Mouse (Mus musculus) ES-E14 (cell line): ENCODE results near the gene Apc2.

Source experiments
- CHD2 ChIP-seq: IDR thresholded peaks from 2 replicates; pipeline ENCODE4 v1.6.1; 2014; ENCODE audit warnings: mild to moderate bottlenecking, low read depth, low read length, inconsistent platforms
- HCFC1 ChIP-seq: IDR thresholded peaks from 2 replicates; pipeline ENCODE4 v1.6.1; 2012; ENCODE audit warnings: low read length, inconsistent platforms, borderline replicate concordance; ENCODE audit not compliant: insufficient read depth
- MAFK ChIP-seq: IDR thresholded peaks from 2 replicates; pipeline ENCODE4 v1.6.1; 2014; ENCODE audit warnings: mild to moderate bottlenecking, low read depth, low read length, inconsistent platforms; ENCODE audit not compliant: insufficient read depth
- ZC3H11A ChIP-seq: IDR thresholded peaks from 2 replicates; pipeline ENCODE4 v1.6.1; 2012; ENCODE audit warnings: low read depth, mild to moderate bottlenecking, inconsistent platforms, low read length, borderline replicate concordance

- TF ChIP-seq CHD2 (no peak), ZC3H11A (no peak), HCFC1 (no peak), MAFK (no peak)
Observed at GRCm38 (mm10) chr10:80321670-80322581, 26.1 kb downstream of the Apc2 start.
